Mouse (Mus musculus) embryonic stem cell, embryonic (primary cell): ENCODE data around the gene Galnt16.

Experiments
- CTCF ChIA-PET, 4 experiments: fragments of 300-600 bp in 2 of 4; fragments of 350-600 bp in 2 of 4; sonication (Branson Sonifier 250); formaldehyde crosslinking; loops; one replicate each; lab custom pipeline; 2022; ENCODE audit warnings: inconsistent platforms in 2 of 4; lab: Charles Lee
- POLR2A ChIA-PET, 4 experiments: fragments of 300-600 bp in 2 of 4; fragments of 350-600 bp in 2 of 4; sonication (Branson Sonifier 250); formaldehyde crosslinking; loops; one replicate each; lab custom pipeline; 2022; ENCODE audit warnings: antibody characterized with exemption in 4 of 4, inconsistent platforms in 1 of 4; lab: Charles Lee

Gene Galnt16

GRCm38 (mm10) chr12:80524276-80524921 is 6.3 kb downstream of the Galnt16 start:
- ChIA-PET CTCF (interaction anchor here (0.5 to 1.3 kb wide), 8 partner anchors 23 to 378 kb away, joined by 3 to 6 read pairs (median 3); no protein-coding TSS in a partner anchor), POLR2A (interaction anchor here in 3 of 4 experiments (0.6 to 1.4 kb wide), 6 partner anchors 9 to 114 kb away, joined by 3 to 5 read pairs (median 4); no protein-coding TSS in a partner anchor)

- ChIA-PET POLR2A (interaction anchor here in 3 of 4 experiments (0.6 to 1.8 kb wide), 10 partner anchors 12 to 419 kb away, joined by 3 to 6 read pairs (median 4); partner anchors contain the start of genes Exd2 (in 1 of the 3) and Srsf5 (in 1 of the 3)), CTCF (interaction anchor here in 3 of 4 experiments (0.7 to 1.4 kb wide), 7 partner anchors 12 to 635 kb away, joined by 3 to 5 read pairs (median 4); no protein-coding TSS in a partner anchor)
Measured at GRCm38 (mm10) chr12:80525513-80525912, 7.4 kb downstream of the Galnt16 start.

- ChIA-PET POLR2A (interaction anchor here in 3 of 4 experiments (0.6 to 1.8 kb wide), 8 partner anchors 11 to 699 kb away, joined by 3 to 4 read pairs (median 4); no protein-coding TSS in a partner anchor), CTCF (interaction anchor here in 2 of 4 experiments (0.6 to 1.4 kb wide), 6 partner anchors 10 to 848 kb away, joined by 3 to 5 read pairs (median 4); no protein-coding TSS in a partner anchor)
Measured at GRCm38 (mm10) chr12:80526511-80526910, 8.4 kb downstream of the Galnt16 start.

- ChIA-PET CTCF (interaction anchor here in 1 of 4 experiments (0.6 kb wide), 1 partner anchor 125 kb away, joined by 4 read pairs; no protein-coding TSS in a partner anchor), POLR2A (interaction anchor here in 1 of 4 experiments (1.1 kb wide), 1 partner anchor 10 kb away, joined by 3 read pairs; the partner anchor contains the start of gene Galnt16)
Measured at GRCm38 (mm10) chr12:80527727-80528389, 9.8 kb downstream of the Galnt16 start.

GRCm38 (mm10) chr12:80530052-80530451 is 12.0 kb downstream of the Galnt16 start:
- CTCF ChIA-PET: no interaction called here
- POLR2A ChIA-PET: no interaction called here

- CTCF ChIA-PET: no interaction called here
- POLR2A ChIA-PET: no interaction called here
Measured at GRCm38 (mm10) chr12:80530630-80531029, 12.6 kb downstream of the Galnt16 start.

- CTCF ChIA-PET: no interaction called here
- POLR2A ChIA-PET: interaction anchor here in 2 of 4 experiments (0.6 to 1.1 kb wide), 3 partner anchors 13 to 423 kb away, joined by 3 read pairs; no protein-coding TSS in a partner anchor
Measured at GRCm38 (mm10) chr12:80531585-80531984, 13.5 kb downstream of the Galnt16 start.

- POLR2A ChIA-PET: interaction anchor here in 2 of 4 experiments (0.9 to 1.3 kb wide), 3 partner anchors 10 to 73 kb away, joined by 3 read pairs; no protein-coding TSS in a partner anchor
- CTCF ChIA-PET: interaction anchor here in 2 of 4 experiments (0.6 to 0.7 kb wide), 2 partner anchors 12 to 208 kb away, joined by 3 read pairs; no protein-coding TSS in a partner anchor
Measured at GRCm38 (mm10) chr12:80533876-80534275, 15.8 kb downstream of the Galnt16 start.

- CTCF ChIA-PET: interaction anchor here in 1 of 4 experiments (0.6 kb wide), 1 partner anchor 48 kb away, joined by 3 read pairs; no protein-coding TSS in a partner anchor
- POLR2A ChIA-PET: interaction anchor here in 3 of 4 experiments (0.6 to 2.2 kb wide), 5 partner anchors 11 to 90 kb away, joined by 3 to 12 read pairs (median 4); no protein-coding TSS in a partner anchor
Measured at GRCm38 (mm10) chr12:80537313-80537712, 19.2 kb downstream of the Galnt16 start.

GRCm38 (mm10) chr12:80538311-80538710 is 20.2 kb downstream of the Galnt16 start:
- POLR2A ChIA-PET: interaction anchor here in 2 of 4 experiments (1.1 to 2.2 kb wide), 5 partner anchors 11 to 104 kb away, joined by 3 to 12 read pairs (median 3); no protein-coding TSS in a partner anchor
- CTCF ChIA-PET: no interaction called here

GRCm38 (mm10) chr12:80545310-80545709 is 27.2 kb downstream of the Galnt16 start:
- POLR2A ChIA-PET: interaction anchor here in 1 of 4 experiments (0.7 kb wide), 1 partner anchor 8 kb away, joined by 3 read pairs; no protein-coding TSS in a partner anchor
- CTCF ChIA-PET: no interaction called here

- ChIA-PET CTCF (interaction anchor here in 2 of 4 experiments (0.6 to 1.8 kb wide), 4 partner anchors 30 to 66 kb away, joined by 3 to 6 read pairs (median 4); no protein-coding TSS in a partner anchor), POLR2A (interaction anchor here (0.6 to 1.4 kb wide), 7 partner anchors 10 to 388 kb away, joined by 3 to 10 read pairs (median 4); partner anchors contain the start of gene Slc39a9 (in 1 of the 4))
Measured at GRCm38 (mm10) chr12:80549646-80550045, 31.6 kb downstream of the Galnt16 start.

GRCm38 (mm10) chr12:80553157-80553556 is 35.1 kb downstream of the Galnt16 start:
- POLR2A ChIA-PET: interaction anchor here in 2 of 4 experiments (0.6 to 1.5 kb wide), 8 partner anchors 8 to 372 kb away, joined by 3 to 5 read pairs (median 3); partner anchors contain the start of gene Galnt16 (in 1 of the 2)
- CTCF ChIA-PET: interaction anchor here in 1 of 4 experiments (1.0 kb wide), 1 partner anchor 29 kb away, joined by 3 read pairs; no protein-coding TSS in a partner anchor

GRCm38 (mm10) chr12:80554312-80554711 is 36.2 kb downstream of the Galnt16 start:
- POLR2A ChIA-PET: interaction anchor here in 1 of 4 experiments (1.0 kb wide), 1 partner anchor 11 kb away, joined by 3 read pairs; no protein-coding TSS in a partner anchor
- CTCF ChIA-PET: no interaction called here

GRCm38 (mm10) chr12:80561904-80562303 is 43.8 kb downstream of the Galnt16 start:
- ChIA-PET CTCF (interaction anchor here in 1 of 4 experiments (0.7 kb wide), 1 partner anchor 365 kb away, joined by 3 read pairs; no protein-coding TSS in a partner anchor), POLR2A (interaction anchor here in 1 of 4 experiments (0.7 kb wide), 1 partner anchor 17 kb away, joined by 5 read pairs; no protein-coding TSS in a partner anchor)

GRCm38 (mm10) chr12:80562793-80563192 is 44.7 kb downstream of the Galnt16 start:
- CTCF ChIA-PET: interaction anchor here in 2 of 4 experiments (0.6 to 1.2 kb wide), 2 partner anchors 14 to 407 kb away, joined by 3 to 7 read pairs; no protein-coding TSS in a partner anchor
- POLR2A ChIA-PET: interaction anchor here in 2 of 4 experiments (0.6 kb wide), 2 partner anchors 38 to 49 kb away, joined by 3 to 6 read pairs; no protein-coding TSS in a partner anchor

- ChIA-PET CTCF (interaction anchor here in 1 of 4 experiments (0.6 to 0.7 kb wide), 2 partner anchors 24 to 101 kb away, joined by 7 read pairs; no protein-coding TSS in a partner anchor), POLR2A (interaction anchor here in 1 of 4 experiments (0.6 to 1.8 kb wide), 2 partner anchors 9 to 25 kb away, joined by 4 to 7 read pairs; no protein-coding TSS in a partner anchor)
Measured at GRCm38 (mm10) chr12:80564990-80565389, 46.9 kb downstream of the Galnt16 start.
